Mouse (Mus musculus): ENCODE measurements at regions not wholly inside any gene's neighbourhood (a gene's known extent, or its start where the extent isn't known, plus 50 kb on each side); places are given as distances from the start of the nearest gene placed in this dataset.

- TF ChIP-seq POLR2A (IDR thresholded peaks at IDR 0.05; ENCODE audit: extremely low read depth, insufficient read depth, low read length) (no peak), CTCF (IDR thresholded peaks at IDR 0.05; ENCODE audit: extremely low read depth, insufficient read depth, low read length) (no peak)
Measured at GRCm38 (mm10) chr11:48378044-48378443, 389.3 kb upstream of the Sgcd start.

All from cortical plate, adult 2 months (tissue).